Mouse (Mus musculus) embryonic facial prominence, embryonic 14.5 days (tissue): Measurements from ENCODE around the gene Mycl. TPM values are rescaled to one million over a fixed set of nuclear protein-coding genes. Genes with fewer than 3 reads are reported as not detected.

Experiments
- ATAC-seq: fragments of 200-750 bp; cut with Nextera tagmentation; 2 replicates; pipeline ENCODE4 v1.8.0; 2017; ENCODE audit warnings: low read depth, moderate number of reproducible peaks, moderate TSS enrichment
- DNase-seq: peaks from one replicate; pipeline ENCODE4 v3.0.0-alpha.2; 2015; ENCODE audit warnings: low spot score
- H3K27ac ChIP-seq: fragments of 300-500 bp; sonication (generic); replicated peaks from 2 replicates; pipeline ENCODE4 v1.5.1; 2014; ENCODE audit warnings: low read depth, mild to moderate bottlenecking, low read length, moderate library complexity
- H3K27me3 ChIP-seq: fragments of 300-500 bp; sonication (generic); replicated peaks from 2 replicates; pipeline ENCODE4 v1.6.1; 2014; ENCODE audit warnings: low read length; ENCODE audit not compliant: control insufficient read depth, insufficient read depth
- H3K36me3 ChIP-seq: fragments of 300-500 bp; sonication (generic); 2 replicates; pipeline ENCODE4 v1.6.1; 2014; ENCODE audit warnings: low read length, mixed read lengths; ENCODE audit not compliant: control insufficient read depth, insufficient read depth
- H3K4me1 ChIP-seq: fragments of 300-500 bp; sonication (generic); 2 replicates; pipeline ENCODE4 v1.6.1; 2014; ENCODE audit warnings: antibody characterized with exemption, low read length; ENCODE audit not compliant: control insufficient read depth, insufficient read depth
- H3K4me2 ChIP-seq: fragments of 300-500 bp; sonication (generic); 2 replicates; pipeline ENCODE4 v1.6.1; 2014; ENCODE audit warnings: low read depth, mild to moderate bottlenecking, low read length, moderate library complexity, mixed read lengths
- H3K4me3 ChIP-seq: fragments of 300-500 bp; sonication (generic); 2 replicates; pipeline ENCODE4 v1.5.1; 2014; ENCODE audit warnings: low read depth, mild to moderate bottlenecking, low read length
- H3K9ac ChIP-seq: fragments of 300-500 bp; sonication (generic); 2 replicates; pipeline ENCODE4 v1.6.1; 2014; ENCODE audit warnings: low read depth, mild to moderate bottlenecking, low read length, moderate library complexity, mixed read lengths
- H3K9me3 ChIP-seq: fragments of 300-500 bp; sonication (generic); 2 replicates; pipeline ENCODE4 v1.6.1; 2016; ENCODE audit warnings: low read length; ENCODE audit not compliant: control insufficient read depth
- WGBS: fragments of 180-500 bp; shearing (Covaris S2); extraction: QIAGEN DNeasy Blood & Tissue Kit; methylation state at CpG from one replicate; pipeline ENCODE4 v1.1.7; 2014; 5-methylcytosine and 5-hydroxymethylcytosine counted together
- polyA plus RNA-seq: library from polyadenylated mRNA; unstranded; fragments of >200 nt; fragmentation: Nextera tagmentation; extraction: Ambion mirVana; gene quantifications from 2 replicates; pipeline ENCODE4 v1.2.1, GENCODE M21; 2014

Mycl gene
- 26.9 and 29.3 TPM in 2 replicates for polyA plus RNA-seq

DNA sequence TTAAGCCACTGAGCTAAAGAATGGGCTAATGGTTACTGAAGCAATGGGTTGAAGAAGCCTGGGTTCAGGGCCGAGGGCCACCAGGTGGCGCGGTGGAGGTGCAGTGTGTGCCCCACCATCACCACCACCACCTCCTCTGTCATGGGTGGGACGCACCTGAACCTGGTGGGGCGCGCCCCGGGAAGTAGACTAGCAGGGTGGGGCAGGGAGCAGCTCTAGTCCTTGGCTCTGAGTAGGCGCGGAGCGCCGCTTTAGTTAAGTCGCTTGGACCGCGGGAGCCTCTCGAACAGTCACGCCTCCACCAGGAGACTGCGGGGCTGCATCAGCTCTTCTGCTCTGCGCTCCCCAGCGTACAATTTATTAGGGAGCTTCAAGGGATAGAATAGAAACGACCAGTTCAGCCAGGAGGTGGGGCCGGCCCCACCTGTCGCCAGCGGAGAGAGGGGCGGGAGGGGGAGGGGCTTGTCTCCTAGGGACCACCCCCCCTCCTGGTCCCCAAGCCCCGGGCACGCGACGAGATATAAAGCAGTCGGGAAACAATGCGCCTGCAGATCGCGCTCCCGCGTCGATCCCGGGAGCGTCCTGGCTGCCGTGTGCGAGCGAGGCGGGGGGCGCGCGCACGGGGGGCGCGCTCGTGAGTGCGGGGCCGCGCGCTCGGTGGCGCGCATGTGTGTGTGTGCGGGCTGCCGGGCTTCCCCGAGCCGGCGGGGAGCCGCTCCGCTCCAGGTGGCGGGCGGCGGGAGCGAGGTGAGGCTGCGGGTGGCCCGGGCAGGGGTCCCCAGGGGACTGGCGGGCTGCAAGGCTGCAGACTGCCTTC is at the start of gene Mycl:
Mycl (plus strand) TSS at position 249 of the 817 bp plus-strand sequence.
- Histone ChIP-seq H3K36me3 (0 out of 2 replicates have a peak, but pooled peaks cover 8% of the 10 kb centered on the region), H3K4me1 (peaks cover 11% of the 10 kb centered on the region), H3K27ac (peak within 1 kb of the TSS; percentile 84), H3K9me3 (no peaks in the 10 kb centered on the region), H3K9ac (peak within 1 kb of the TSS; percentile 90), H3K4me3 (peak within 1 kb of the TSS; percentile 78), H3K4me2 (peak within 1 kb of the TSS; percentile 96), H3K27me3 (no peaks in the 10 kb centered on the region)
- WGBS: under 1% methylated on average over 21 of the region's 69 CpGs
- peak; percentile 93 for DNase-seq
- ATAC-seq: peak; percentile 79

GRCm38 (mm10) chr4:122947223-122947622 is 48.2 kb upstream of the Mycl start:
- H3K4me3 ChIP-seq: no peak overlapping the region
- 87% methylated on average over 3 of the region's 3 CpGs for WGBS
- DNase-seq (no peak), ATAC-seq (no peak)
- H3K36me3 ChIP-seq: 0 out of 2 replicates have a peak, but pooled peaks cover 4% of the 10 kb centered on the region
- H3K9me3 ChIP-seq: no peaks in the 10 kb centered on the region
- no peak overlapping the region for H3K27ac ChIP-seq
- no peaks in the 10 kb centered on the region for H3K27me3 ChIP-seq
- H3K4me1 ChIP-seq: no peaks in the 10 kb centered on the region
- no peak overlapping the region for H3K4me2 ChIP-seq
- H3K9ac ChIP-seq: no peak overlapping the region

DNA sequence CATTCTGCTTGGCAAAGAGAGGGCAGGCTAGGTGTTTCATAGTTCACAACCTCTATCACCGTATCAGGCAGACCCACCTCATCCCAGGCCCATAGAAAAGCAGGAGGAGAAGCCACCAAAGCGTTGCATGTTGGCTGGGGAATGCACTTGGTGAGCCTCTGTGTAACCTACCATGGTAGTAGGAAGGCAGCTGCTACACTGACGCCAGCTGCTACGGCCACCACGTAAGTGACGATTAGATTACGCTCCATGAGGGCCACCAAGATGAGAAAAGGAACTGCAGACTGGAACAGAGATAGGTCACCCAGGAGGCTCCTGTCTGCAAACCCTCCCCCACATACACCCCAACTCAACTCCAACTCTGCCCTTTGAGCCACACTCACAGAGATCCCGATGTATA is 46.4 kb upstream of the Mycl start:
- Histone ChIP-seq H3K4me1 (no peaks in the 10 kb centered on the region), H3K36me3 (0 out of 2 replicates have a peak, but pooled peaks cover 4% of the 10 kb centered on the region)
- 92% methylated on average over 8 of the region's 8 CpGs for WGBS

DNA sequence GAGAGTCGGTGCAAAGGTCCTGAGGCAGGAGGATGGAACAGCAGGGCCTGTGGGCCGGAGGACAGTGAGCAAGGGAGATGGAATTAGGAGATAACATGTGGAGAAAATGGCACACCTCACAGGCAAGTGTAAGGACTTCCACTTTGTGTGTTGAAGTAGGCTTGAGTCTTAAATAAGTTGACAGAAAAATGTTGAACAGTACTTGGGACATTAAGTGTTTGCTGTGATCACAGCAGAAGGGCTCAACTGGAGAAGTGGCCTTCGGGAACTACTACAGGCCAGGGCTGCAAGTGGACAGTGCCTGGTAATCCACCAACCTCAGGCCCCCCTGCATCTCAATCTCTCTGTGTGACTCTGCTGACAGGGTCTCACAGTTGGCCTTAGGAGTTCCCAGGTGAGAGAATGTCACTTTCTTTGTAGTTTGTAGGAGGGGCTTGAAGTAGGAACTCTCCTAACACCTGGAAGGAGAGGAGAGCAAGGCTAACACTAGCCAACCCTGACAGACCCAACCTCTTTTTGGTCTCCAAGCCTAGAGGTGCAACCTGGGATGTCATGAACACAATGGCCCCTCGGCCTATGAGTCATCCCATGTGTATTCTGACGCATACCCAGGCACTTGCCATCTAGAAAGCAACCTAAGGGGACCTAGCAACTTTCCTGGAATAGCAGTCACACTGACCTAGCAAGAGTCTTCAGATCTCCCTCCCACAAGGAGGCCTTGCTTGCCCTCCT is 40.6 kb upstream of the Mycl start:
- WGBS: 56% methylated on average over 5 of the region's 5 CpGs
- H3K9ac ChIP-seq: peak overlapping the region; percentile 47; the same call in 1 of the 2 replicates
- ATAC-seq (no peak; the same call in 1 of the 2 replicates), DNase-seq (no peak)
- H3K27ac ChIP-seq: peak overlapping the region; percentile 66
- no peaks in the 10 kb centered on the region for H3K36me3 ChIP-seq
- H3K4me1 ChIP-seq: peaks cover 24% of the 10 kb centered on the region
- peak overlapping the region; percentile 55 for H3K4me2 ChIP-seq
- H3K4me3 ChIP-seq: peak overlapping the region; percentile 13
- no peaks in the 10 kb centered on the region for H3K9me3 ChIP-seq
- H3K27me3 ChIP-seq: no peaks in the 10 kb centered on the region

More for the DNA sequence above, 46.4 kb upstream of the Mycl start:
- no peak for ATAC-seq
- Histone ChIP-seq H3K4me3 (no peak overlapping the region), H3K9ac (no peak overlapping the region), H3K27ac (no peak overlapping the region), H3K9me3 (no peaks in the 10 kb centered on the region), H3K27me3 (no peaks in the 10 kb centered on the region), H3K4me2 (no peak overlapping the region)
- DNase-seq: no peak

DNA sequence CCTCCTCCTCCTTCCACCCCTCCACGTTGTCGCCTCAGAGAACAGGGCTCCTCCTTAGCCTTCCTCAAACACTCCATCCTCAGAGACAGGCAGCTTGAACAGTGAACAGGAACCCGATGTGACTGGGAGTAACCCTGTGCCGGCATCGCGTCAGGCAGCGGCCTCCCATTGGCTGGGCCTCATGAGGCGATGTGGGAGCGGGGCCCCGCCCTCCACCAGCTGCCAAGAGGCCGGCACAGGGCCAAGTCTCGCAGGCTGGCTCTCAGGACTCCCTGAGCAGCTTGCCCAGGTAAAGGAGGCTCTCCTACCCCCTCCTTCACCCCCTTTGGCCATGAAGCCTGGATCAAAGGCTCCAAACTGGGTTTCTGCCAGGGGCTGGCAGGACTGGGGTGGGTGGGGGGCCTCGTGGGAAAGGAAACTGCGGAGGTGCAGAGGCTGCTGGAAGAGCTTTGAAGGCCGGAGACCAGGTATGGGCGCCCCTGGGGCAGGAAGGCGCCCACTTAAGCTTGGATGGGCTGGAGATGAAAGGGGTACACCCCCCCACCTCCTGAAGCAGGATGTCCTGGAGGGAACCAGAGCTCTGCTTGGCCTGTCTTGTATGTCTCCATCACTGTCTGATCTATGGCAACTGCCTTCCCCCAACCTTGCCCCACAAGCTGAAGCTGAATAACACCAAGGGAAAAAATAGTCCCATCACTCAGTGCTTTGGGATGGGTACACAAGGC is 39.9 kb upstream of the Mycl start:
- peak overlapping the region; percentile 47; the same call in 1 of the 2 replicates for H3K9ac ChIP-seq
- H3K27me3 ChIP-seq: no peaks in the 10 kb centered on the region
- no peaks in the 10 kb centered on the region for H3K9me3 ChIP-seq
- DNase-seq: peak; percentile 95
- H3K4me3 ChIP-seq: peak overlapping the region; percentile 13
- peak overlapping the region; percentile 55 for H3K4me2 ChIP-seq
- H3K4me1 ChIP-seq: peaks cover 28% of the 10 kb centered on the region
- peak; percentile 95 for ATAC-seq
- WGBS: 8% methylated on average over 14 of the region's 17 CpGs
- H3K27ac ChIP-seq: peak overlapping the region; percentile 66
- H3K36me3 ChIP-seq: no peaks in the 10 kb centered on the region

DNA sequence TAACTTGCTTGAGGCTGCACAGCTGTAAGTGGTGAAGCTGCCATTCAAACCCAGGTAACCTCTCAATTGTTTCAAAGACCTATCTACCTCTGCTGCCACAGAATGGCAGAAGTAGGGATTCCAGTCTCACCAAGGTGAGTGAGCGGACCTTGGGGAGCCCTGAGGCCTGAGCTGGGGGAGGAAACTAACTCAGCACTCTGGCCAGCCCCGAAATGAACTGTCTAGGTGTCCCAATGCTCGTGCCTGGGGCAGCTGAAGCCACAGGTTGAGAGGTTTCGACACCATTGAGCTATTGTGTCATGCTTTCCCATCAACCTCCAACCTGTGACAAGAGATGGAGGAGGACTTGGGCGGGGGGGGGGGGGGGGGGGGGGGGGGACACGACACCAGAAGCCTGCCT is 39.2 kb upstream of the Mycl start:
- Histone ChIP-seq H3K9ac (no peak overlapping the region), H3K36me3 (no peaks in the 10 kb centered on the region), H3K4me2 (no peak overlapping the region), H3K27me3 (no peaks in the 10 kb centered on the region; the same call in 1 of the 2 replicates), H3K9me3 (no peaks in the 10 kb centered on the region), H3K4me3 (no peak overlapping the region), H3K4me1 (peaks cover 30% of the 10 kb centered on the region), H3K27ac (no peak overlapping the region)
- DNase-seq (no peak), ATAC-seq (no peak)
- 79% methylated on average over 4 of the region's 6 CpGs for WGBS

DNA sequence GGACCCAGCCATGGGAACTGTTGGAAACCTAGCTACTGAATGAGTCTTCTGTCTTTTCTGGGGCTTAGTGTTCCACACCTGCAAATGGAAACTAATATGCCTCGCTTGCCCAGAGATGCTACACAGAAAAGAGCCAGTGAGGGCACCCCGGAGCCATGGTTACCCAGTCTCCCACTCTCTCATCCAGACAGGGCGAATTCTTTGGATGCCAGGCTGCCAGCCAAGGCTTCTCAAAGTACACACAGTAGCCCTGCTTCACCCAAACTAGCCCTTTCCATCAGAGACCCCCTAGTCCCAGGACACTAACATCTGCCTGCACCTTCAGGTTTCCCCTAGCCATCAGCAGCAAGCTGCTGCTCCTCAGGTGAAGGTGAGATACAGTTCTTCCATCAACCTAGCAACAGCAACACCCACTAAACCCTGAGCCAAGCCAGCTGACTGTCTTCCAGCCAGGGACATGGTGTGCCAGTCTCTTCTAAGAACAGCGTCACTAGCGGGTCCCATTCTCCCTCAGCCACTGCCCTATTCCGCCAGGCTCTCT is 36.9 kb upstream of the Mycl start:
- WGBS: 83% methylated on average over 6 of the region's 6 CpGs
- no peaks in the 10 kb centered on the region for H3K9me3 ChIP-seq
- H3K36me3 ChIP-seq: no peaks in the 10 kb centered on the region
- no peak overlapping the region for H3K4me2 ChIP-seq
- no peak overlapping the region for H3K9ac ChIP-seq
- ATAC-seq: no peak
- H3K4me1 ChIP-seq: peaks cover 44% of the 10 kb centered on the region
- peaks cover 3% of the 10 kb centered on the region for H3K27me3 ChIP-seq
- DNase-seq: no peak
- H3K4me3 ChIP-seq: no peak overlapping the region
- no peak overlapping the region for H3K27ac ChIP-seq

- Histone ChIP-seq H3K4me2 (peak overlapping the region; percentile 99), H3K27ac (no peak overlapping the region), H3K9ac (peak overlapping the region; percentile 69), H3K4me1 (peaks cover 42% of the 10 kb centered on the region), H3K4me3 (peak overlapping the region; percentile 62), H3K36me3 (no peaks in the 10 kb centered on the region), H3K27me3 (peaks cover 3% of the 10 kb centered on the region), H3K9me3 (no peaks in the 10 kb centered on the region)
- DNase-seq (peak; percentile 38), ATAC-seq (no peak; the same call in 1 of the 2 replicates)
- whole genome bisulfite sequencing: 13% methylated on average over 7 of the region's 8 CpGs
Measured at GRCm38 (mm10) chr4:122959816-122960215, 35.6 kb upstream of the Mycl start.
